Mouse (Mus musculus) heart, postnatal 4 days (tissue): ENCODE measurements around the gene Mrpl1. TPM values are rescaled to one million over a fixed set of nuclear protein-coding genes. Genes with fewer than 3 reads are reported as not detected.

Experiments used
- DNase-seq: peaks from one replicate; pipeline ENCODE4 v3.0.0; 2021
- total RNA-seq, 2 experiments: library from RNA; stranded (reverse); gene quantifications; 2 replicates each; pipeline ENCODE4 v1.2.3; 2021

Mrpl1 gene
- total RNA-seq = 10 to 100 TPM; 25.8 to 26.2 TPM

DNA sequence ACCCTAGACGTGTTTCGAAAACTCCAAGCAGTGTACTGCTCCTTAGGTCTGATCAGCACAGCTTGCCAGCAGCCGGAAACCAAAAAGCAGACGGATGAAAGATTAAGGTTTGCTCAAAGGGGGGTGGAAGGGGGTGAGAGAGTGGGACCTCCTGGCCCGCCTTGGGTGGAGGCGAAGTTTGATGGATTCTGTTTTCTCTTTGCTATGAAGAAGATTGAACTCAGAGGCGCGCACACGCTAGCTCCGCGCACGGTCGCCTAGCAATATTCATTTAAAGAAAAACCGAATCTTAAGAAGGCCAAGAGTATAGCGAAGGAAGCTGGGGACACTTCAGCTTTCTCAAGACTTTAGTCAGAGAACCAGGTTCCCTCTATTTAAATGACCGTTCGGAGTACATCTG is at the start of gene Mrpl1:
TSS of gene Mrpl1 (plus strand) at position 35 of the 400 bp plus-strand sequence.
- DNase-seq = peak; percentile 33

DNA sequence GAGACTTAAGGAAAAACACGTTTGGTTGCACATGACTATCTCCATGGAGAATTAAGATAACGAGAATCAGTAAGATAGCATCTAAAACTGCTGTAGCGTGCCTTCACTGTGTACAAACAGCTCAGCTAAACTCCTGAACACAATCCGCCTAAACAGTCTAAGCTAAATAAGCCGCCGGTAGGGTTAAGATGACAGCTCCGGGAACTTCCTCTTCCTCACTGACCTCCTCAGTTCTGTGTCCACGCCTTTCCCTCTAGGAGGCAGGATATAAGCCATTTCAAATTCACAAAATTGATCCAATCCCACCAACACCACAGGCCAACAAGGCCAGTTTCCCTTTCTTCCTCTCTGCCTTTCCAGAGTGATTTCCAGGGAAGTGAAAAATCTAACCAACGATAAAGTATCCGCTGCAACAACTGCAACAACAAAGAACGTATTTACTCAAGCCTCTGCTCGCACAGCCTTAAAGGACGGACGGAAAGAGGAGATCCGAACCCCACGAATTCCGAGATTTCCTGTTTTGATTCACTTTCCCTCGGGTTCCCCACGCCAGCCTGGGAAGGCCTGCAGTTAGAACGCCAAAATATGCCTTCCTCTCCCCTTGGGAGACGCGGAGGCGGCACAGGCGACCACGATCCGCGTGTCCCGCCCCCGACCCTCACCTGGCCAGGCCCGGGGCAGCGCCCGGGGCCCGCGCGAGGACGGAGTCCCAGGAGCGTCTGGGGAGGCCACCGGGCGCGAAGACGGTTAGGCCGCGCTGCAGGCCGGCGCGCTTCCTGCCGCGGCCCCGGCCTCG is 48.6 kb upstream of the Mrpl1 start:
- DNase-seq = peak; percentile 37

DNA sequence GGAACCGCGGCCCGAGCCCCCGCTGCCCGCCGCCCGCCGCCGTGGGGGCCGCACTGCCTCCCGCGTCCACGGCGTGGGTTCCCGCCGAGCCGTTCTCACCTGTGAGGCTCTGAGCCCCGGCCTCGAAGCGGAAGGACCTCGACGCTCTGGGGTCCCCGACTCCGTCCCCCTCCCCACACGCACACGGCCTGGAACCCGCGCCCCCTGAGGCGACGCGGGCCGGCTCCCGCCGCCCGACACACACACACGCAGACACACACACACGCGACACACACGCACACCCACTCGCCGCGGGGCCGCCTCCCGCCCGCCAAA is 48.1 kb upstream of the Mrpl1 start:
- DNase-seq = no peak

DNA sequence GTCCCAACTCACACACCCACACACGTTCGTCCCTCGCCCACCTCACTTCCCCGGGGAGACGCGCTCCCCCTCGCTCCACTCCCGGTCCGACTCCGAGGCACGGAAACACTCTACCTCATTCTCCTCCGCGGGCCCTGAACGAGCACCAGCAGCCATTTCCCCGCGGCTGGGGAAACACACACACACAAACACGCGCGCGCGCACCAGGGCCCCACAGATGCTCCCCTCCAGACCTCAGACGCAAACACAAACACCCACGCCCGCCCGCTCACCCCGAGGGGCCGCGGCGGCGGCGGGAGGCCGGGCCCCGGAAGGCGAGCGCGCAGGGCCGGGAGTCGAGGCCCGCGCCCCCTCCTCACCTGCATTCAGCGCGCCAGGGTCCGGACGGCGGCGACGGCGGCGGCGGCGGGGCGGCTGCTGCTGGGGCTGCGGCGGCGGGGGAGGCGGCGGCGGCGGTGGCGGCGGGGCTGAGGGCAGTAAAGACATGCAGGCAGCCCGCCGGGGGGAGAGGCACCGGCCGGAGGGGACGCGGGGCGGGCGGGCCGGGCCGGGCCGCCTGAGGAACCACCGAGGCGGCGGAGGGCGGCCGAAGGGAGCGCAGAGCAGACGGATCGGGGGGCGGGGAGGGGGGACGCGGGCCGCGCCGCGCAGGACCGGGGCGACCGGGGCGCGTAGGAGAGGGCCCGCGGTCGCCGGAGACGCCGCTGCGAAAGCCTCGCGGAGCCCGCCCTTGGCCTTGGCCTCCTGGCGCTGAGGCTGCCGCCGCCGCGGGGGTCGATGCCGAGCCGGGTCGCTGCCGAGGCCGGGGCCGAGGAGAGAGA is 47.5 kb upstream of the Mrpl1 start:
- DNase-seq = peak; percentile 65

DNA sequence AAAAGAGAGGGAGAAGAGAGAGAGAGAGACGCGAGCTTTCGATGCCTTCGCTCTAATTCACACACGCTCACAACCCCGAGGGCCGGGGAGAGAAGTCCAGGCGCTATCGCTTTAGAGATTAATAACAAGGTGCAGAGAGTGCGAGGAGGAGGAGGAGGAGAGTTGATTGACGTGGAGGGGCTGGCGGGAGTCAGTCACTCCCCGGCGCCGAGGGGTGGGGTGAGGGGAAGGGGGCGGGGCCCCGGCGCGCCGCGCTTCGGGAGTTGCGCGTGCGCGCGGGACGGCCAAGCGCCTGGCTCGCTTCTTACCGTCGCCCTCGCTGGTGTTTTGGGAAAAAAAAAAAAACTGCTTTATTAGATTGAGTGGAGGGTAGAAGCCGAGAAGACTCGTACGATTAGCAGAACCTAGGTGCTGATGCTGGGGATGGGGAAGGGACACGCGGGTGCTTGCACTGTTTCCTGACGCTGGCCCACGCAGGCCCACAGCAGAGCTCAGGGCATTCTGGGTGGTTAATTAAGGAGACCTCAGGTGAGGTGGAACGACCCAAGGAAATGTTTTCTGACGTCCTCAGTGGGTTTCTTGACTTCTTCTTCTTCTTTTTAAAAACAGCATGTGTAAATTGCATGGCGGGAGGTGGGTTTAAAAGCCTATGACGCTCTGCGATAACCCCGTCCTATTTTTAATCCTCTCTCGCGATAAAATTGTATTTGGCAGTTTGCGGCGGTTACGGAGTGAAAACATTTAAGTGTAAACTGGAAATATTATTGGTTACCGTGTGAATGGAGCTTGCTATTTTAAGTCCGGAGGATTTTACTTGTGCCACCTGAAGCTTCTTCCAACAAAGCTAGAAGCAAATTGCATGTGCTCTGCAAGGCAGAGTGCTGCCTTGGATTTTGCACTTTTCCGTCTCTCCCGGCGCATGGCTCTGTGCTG is 46.6 kb upstream of the Mrpl1 start:
- DNase-seq = peak; percentile 87

DNA sequence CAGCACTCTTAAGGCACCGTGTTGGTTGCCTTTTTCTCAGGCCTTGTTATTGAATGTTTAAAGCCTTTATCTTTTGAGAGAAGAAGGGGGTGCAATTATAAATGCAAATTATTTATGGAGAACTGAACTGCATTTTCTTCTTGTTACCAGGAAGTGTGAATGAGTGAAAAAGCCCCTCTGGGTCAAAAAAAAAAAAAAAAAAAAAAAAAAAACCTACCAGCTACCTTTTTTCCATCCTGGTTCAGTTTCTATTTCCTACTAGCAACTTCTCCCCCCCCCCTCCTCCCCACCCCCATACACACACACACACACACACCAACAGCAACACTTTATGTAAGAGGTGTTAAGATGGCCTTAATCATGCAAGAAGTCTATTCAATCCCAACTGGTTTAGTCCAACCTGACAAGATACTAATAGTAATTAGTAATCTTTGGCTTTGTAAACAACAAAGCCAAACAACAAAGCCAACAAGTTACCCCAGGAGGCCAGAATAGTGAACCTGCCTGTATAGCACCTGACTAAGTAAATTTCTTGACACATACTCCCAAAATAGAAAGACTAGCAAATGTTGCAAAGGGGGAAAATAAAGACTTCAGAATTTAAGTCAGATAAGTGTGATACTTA is 45.8 kb upstream of the Mrpl1 start:
- no peak for DNase-seq

DNA sequence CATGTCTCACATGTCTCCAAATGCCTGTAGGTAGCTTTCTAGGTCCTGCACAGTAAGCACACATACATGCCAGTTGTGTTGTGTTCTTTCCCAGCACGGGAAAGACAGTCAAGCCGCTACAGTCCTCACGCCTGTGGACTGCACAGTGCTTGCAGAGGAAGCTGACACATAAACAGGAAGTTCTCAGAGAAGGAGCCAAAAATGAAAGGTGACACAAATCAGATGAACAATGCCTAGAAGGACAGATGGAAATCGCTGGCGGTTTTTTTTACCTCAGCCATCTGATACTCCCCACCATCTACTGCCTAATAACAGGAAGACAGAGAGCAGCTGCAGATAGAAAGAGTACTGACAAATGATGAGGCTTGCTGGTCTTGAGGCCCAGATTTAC is 45.3 kb upstream of the Mrpl1 start, which contains the start of gene Cnot6l:
TSS of gene Cnot6l (minus strand) at position 151 of the 391 bp plus-strand sequence.
- peak; percentile 28 for DNase-seq

DNA sequence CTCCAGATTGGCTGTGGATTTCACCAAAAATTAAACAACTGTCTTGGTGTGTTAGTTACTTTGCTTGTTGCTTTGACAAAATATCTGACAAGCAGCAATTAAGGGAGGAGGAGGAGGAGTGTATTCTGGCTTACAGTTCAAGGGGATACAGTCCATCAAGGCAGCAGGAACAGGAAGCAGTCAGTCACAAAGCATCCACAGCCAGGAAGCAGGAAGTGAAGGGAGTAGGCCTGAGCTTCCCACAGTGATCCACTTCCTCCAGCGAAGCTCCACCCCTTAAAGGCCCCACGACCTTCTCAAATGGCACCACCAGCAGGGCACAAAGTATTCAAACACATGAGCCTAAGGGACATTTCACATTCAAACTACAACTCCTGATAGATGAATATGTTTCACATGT is 42.5 kb upstream of the Mrpl1 start:
- no peak for DNase-seq

DNA sequence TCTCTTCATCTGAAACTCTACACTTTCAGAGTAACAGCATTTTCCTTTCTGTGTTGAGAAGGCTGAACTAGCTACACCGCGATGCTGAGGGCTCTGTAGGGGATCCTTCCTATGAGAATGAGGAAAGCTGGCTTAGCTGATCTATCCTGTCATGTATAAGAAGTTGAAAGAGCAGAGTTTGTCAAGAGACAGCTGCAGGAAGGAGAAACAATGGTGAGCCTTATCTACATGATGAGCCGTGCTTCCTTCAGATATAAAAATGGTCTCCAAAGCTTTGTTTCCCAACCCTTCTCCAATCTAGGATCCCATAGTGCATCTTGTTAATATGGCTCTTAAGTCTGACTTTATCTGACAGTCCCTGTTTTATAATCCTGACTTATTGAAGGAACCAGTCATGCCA is 38.9 kb upstream of the Mrpl1 start:
- no peak for DNase-seq

DNA sequence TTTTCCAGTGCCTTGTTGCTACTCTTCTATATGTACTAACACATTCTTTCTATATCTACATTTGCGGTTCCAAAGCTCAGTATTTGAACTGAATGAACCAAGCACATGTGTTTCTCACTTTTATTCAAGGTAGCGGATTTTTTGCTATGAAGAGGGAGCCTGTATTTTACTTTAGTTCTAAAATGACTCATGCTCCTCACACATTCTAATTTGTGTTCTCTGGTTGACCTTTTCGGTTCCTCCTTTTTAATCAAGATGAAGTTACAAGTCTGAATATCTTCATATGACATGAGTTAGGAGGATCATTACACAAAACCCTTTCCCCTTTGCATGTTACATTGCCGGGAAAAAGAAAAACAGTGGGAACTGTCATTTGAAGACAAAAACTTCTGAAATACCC is 37.5 kb upstream of the Mrpl1 start:
- no peak for DNase-seq

DNA sequence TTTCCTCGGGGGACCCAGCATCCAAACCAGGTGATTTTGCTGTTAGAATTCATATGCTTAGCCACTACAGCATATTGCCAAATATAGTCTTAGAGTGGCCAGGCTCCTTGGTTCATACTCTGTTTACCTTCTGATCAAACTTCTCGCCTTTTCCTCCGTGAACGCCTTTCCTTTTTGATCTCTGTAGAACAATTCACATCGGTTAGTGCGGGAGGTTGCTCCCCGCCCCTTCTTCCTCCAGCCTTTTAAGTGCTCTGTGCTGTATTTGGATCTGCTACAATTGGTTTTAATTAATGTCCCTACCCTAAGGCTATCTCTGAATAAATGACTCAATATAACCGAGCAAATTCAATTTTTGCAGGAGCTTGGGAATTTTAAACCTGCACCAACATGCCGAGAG is 33.2 kb upstream of the Mrpl1 start:
- no peak for DNase-seq

DNA sequence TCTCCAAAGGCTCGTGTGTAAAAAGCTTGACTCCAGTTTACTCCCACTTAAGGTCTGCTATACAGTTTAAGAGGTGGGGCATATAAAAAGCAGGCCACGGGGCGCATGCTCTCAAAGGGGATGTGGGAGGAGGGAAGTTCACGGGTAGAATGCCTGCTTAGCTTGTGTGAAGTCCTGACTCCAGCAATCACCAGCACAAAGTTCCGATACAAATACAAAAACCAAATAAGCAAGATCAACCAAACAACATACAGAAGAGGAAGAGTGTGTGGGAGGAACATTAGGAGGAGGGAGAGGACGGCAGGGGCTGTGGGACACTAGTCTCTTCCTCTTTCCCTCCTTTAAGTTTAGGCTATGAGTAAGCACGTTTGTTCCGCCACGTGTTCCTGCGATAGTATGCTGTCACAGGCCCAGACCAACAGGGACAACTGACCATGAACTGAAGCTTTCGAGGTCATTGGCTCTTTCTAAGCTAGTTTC is 32.4 kb upstream of the Mrpl1 start:
- DNase-seq = no peak

DNA sequence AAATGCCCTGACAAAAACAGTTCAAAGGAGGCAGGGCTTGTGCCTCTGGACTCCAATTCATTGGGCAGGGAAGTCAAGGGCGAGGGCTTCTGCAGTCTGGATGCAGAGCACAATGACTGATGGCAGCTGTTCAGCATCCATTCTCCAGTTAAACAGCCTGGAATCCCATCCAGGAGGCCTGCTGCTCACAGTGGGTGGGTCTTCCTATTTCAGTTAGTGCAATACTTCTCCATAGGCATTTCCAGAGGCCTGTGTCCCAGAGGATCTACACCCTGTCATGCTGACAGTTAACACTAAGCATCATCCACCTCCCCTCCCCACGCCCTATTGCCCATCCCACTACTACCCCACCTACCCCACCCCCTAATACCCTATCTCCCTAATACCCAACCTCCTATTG is 26.1 kb upstream of the Mrpl1 start:
- DNase-seq = no peak

DNA sequence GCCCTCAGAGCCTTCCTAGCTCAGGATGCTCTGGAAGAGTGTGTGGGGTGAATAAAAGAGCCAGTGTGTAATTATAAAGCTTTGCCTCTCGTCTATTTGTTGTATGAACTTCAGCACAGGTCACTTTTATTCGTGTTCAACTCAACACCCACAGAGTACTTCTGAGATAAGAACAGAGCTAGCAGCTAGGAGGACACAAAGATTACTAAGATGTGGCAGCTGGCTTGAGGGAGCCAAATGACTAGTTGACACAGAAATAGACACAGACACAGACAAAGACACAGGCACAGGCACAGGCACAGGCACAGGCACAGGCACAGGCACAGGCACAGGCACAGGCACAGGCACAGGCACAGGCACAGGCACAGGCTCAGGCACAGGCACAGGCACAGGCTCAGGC is 25.3 kb upstream of the Mrpl1 start:
- DNase-seq = peak; percentile 14

DNA sequence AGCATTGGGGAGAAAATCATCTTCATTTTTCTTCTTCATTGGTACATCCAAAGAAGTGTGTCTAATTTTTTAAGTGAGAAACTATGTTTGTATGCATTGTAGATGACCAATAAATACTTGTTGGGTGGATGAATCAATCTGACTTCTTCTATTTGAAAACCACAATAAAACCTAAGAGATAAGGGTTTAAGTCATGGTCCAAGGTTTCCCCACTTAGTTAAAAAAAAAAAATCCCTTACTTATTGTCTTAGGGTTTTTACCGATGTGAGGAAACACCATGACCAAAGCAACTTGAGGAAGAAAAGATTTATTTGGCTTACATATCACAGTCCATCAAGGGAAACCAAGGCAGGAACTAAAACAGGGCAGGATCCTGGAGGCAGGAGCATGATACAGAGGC is 19.5 kb upstream of the Mrpl1 start:
- no peak for DNase-seq

DNA sequence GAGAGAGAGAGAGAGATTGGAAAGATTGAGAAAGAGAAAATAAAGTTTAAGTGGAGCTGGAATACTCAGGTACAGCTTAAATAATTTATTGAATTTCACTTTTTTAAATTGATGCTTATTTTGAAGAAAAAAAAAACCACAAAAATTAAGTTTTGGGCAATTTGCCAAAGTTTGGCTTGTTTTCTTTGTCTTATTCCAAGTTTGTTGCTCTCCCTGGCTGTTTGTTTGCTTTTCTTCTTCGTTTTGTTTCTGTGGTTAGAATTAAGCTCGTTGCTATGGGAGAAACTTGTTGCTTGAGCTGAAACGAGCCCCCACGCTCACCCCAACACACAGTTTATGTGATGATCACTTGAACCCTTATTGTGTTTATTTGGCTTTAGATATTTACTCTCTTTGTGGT is 18.0 kb upstream of the Mrpl1 start:
- DNase-seq = no peak

DNA sequence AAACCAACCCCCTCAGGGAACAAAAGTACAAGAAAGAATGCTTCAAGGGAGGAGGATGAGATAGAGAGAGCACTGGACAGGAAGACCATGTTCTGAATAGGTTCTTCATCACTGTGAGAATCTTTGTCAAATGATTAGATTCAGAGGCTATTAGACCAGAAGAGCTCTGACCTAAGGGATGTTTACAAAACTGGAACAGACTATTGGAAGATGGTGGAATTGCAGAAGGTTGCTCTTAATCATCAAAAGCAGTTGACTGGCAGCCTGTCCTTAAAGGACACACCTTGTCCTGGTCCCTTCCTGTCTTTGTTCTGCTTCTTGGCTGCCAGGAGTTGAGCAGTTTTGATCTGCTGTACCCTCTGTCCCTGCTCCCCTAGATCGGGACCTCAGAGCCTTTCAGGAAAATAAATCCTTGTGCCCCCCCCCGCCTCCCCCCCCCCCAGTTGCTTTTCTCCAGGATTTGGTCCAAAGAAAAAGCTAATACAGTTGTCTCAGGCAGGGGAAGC is 12.7 kb upstream of the Mrpl1 start:
- no peak for DNase-seq

DNA sequence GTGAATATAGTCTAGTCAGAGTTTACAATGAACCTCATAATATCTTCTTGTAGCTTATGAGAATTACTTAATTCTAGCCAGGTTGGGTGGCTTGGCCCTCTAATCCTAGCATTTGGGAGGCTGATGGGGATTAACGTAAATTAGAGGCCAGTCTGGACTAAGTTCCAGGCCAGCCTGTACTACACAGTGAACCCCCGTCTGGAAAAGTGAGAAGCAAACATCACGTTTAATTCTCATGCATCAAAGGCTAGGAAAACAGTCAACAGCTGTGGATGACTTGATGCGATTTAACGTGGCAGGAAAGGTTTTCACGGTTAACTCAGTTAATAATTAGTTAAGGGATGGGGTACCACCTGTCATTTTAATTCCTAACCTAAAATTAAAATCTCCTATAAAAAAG is 11.0 kb upstream of the Mrpl1 start:
- no peak for DNase-seq

DNA sequence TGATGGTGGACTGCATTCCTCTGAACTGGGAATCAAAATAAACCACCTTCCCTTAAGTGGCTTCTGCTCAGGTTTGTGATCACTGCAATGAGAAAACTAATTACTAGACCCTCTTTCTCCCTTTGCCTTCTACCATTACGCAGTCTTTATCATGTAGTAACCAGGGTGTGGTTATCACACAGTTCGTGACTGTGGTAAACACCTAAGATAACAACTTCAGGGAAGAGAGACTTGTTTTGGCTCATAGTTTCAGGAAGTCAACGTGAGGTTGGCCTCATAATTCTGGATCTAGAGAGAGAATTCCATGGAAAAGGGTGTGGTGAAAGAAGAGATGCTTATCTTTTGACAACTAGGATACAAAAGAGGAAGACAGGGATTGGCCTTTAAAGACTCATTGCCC is 9.0 kb upstream of the Mrpl1 start:
- no peak for DNase-seq

DNA sequence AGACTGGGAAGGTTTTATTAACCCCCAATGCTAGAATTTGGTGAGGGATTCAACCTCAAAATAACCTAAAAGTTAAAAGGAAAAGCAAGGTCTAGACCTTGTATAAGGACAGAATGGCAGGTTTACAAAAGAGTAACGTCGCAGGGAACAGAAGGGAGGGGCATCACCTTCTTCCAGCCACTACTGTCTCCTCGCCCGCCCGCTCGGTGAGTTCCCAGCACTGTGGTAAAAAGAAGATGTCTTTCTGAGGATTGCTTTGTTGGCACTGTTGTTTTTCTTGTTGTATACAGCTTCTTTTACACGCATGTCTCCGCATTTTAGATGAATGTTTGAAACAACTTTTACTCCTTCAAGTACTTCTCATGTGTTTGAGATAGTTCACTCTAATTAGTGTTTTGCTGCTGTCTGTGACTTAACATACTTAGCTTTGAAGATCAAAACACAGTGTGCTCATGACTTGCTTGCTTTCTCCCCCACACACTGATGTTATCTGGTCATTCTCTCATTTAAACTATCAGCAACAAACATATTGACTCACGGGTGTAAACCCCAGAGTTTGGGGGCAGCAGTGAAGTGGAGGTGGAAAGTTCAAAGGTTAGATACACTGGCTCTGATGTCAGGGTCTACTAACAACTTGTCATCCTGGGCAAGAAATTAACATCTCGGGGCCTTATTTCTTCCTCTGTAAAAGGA is 7.7 kb upstream of the Mrpl1 start:
- no peak for DNase-seq

DNA sequence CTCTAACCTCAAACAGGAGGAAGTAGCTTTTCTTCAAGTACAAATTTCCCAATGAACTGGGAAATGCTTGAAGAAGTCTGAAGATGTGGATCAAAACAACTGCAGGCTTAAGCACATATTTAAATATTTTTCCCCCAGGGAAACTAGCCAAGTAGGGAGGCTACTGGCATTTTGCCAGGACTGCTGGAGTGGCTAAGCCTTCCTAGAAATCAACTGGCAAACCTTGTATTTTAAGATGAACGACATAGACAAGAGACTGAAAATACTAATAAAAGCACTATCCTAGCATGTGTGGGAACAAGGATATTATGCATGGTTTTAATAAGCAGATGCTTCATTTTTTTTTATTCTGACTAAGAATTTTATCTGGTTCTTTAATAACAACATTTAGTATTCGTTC is 2.4 kb upstream of the Mrpl1 start:
- peak; percentile 78 for DNase-seq
